Mouse (Mus musculus) brain, embryonic 14.5 days (tissue): ENCODE measurements around the gene Apbb1. TPM values are rescaled to one million over a fixed set of nuclear protein-coding genes. Genes with fewer than 3 reads are reported as not detected.

ENCODE experiments used
- DNase-seq: peaks from one replicate; pipeline ENCODE4 v3.0.0-alpha.2; 2011; ENCODE audit warnings: low read depth
- CTCF ChIP-seq: fragments of 200-500 bp; IDR thresholded peaks from 2 replicates; pipeline ENCODE4 v1.5.1; 2012; ENCODE audit warnings: inconsistent platforms, mild to moderate bottlenecking, moderate library complexity, borderline replicate concordance; ENCODE audit not compliant: insufficient read depth, insufficient read length; ENCODE audit errors: extremely low read depth
- POLR2A ChIP-seq: fragments of 200-500 bp; IDR thresholded peaks from 2 replicates; pipeline ENCODE4 v1.6.1; 2012; ENCODE audit warnings: mild to moderate bottlenecking, inconsistent platforms, borderline replicate concordance; ENCODE audit not compliant: poor library complexity, insufficient read depth, insufficient read length, severe bottlenecking; ENCODE audit errors: extremely low read depth
- polyA plus RNA-seq: library from polyadenylated mRNA; depleted of rRNA; stranded (reverse); fragments of >200 nt; gene quantifications from 2 replicates; pipeline ENCODE4 v1.2.3, GENCODE M21; 2012

Gene Apbb1
- polyA plus RNA-seq, 1 experiment, result 304 TPM

DNA sequence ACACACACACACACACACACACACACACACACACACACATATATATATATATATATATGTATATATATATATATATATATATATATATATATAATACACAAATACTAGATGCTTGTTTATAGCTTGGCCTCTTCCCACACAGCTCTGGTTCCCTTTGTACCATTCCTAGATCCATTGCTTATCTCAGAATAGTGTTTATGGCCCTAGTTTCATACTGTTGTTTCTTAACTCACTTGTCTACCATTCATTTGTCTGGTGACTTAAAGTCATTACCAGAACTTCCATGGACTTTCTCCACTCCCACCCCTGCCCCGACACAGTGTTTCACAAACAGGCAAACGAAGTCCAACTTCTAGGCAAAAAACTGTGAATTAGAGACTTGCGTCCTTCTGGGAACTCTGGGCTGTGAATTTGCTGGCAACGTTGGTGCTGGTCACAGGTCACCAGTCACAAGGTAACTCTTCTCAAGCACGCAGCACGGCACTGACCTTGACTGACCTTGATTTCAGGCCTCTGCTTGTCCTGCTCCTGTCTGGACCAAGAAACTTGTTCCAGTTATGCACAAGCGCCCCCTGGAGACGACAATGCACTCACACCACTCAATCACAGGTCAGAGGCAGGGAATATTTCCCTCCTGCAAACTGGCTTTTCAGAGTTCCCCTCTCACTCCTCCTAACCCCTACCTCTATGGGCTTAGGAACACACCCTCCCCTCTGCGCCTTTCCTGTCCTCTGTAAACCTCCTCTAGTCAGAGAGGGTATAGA is 21.6 kb upstream of the Apbb1 start:
- DNase-seq, result peak; percentile 74
- TF ChIP-seq POLR2A, result no peak
- peak; percentile 75 for TF ChIP-seq CTCF

GRCm38 (mm10) chr7:105590097-105590496 is 8.6 kb upstream of the Apbb1 start:
- DNase-seq, result no peak
- TF ChIP-seq CTCF (no peak), POLR2A (no peak)

DNA sequence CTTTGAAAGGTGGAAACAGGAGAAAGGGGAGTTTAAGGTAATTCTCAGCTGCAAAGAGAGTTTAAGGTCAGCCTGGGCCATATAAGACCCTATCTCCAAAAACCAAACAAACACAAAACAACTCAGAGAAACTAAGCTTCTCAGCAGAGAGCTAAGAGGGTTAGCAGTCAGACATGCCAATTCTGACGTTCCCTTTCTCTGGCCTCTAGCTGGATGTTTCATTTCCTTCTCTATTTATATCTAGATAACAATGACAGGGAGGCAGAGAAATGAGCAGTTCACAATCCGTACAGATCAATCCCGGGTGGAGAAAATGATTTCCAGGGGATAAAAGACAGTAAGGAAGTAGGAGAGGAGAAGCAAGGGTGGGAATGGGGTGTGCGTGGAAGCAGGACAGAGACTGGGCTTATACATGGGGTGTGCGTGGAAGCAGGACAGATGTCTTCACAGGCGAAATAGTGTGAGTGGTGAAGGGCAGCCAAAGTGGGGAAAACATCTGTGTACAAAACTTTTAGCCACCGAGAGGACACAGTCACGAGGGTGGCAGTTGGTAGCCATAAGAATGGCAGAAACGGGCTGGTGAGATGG is 7.0 kb upstream of the Apbb1 start:
- TF ChIP-seq POLR2A, result no peak
- no peak for TF ChIP-seq CTCF
- no peak for DNase-seq

- no peak for TF ChIP-seq CTCF
- TF ChIP-seq POLR2A, result no peak
- DNase-seq, result no peak
Observed at GRCm38 (mm10) chr7:105581959-105582358, 506 bp upstream of the Apbb1 start.

GRCm38 (mm10) chr7:105580627-105581089 is 795 bp downstream of the Apbb1 start:
- peak; percentile 80 for DNase-seq
- no peak for TF ChIP-seq POLR2A
- TF ChIP-seq CTCF, result no peak

DNA sequence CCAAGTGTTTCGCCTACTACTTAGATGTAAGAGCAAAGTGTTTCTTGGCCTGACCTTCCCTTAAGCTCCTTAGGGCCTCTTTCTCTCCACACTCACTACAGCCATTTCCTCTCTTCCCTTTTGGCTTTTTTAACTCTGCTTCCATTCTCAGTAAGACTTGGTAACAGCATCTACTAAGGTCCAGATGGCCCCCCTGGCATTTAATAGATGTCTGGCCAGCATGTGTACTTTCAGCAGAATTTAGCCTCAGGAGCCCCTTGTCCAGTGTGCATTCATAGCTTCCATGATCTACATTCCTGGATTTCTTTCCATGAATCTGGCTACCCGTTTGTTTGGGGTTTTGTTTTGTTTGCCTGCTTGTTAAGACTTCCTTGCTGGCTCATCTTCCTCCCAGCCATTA is 3.0 kb downstream of the Apbb1 start:
- no peak for TF ChIP-seq CTCF
- TF ChIP-seq POLR2A, result no peak
- no peak for DNase-seq

- TF ChIP-seq CTCF (no peak), POLR2A (no peak)
- no peak for DNase-seq
Observed at GRCm38 (mm10) chr7:105577377-105577871, 4.0 kb downstream of the Apbb1 start.

DNA sequence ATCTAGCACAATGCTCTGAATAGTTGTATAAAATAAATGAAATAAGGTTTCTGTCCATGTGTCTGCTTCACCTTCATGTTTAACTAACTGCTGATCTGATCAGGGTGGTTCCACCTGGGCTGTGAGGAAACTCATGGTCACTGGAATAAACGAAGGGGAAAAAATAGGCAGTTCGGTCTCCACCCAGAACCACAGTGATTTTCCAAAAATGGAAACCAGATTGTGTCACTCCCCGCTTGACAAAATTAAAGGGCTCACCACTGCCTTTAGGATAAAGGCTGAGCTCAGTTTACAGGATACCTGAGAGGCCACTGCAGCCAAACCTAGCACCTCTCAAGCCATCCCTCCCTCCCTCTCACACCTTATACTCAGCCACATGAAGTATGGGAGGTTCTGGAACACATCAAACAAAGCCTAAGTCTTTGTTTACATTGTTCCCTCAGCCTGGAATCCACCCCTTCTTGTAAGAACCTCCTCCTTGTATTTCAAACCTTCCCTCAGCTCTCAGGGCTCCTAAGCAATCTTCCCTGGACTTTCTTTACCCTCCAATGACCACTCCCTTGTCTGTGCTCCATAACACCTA is 5.2 kb downstream of the Apbb1 start:
- TF ChIP-seq CTCF (no peak), POLR2A (no peak)
- DNase-seq, result no peak

- TF ChIP-seq POLR2A (no peak), CTCF (no peak)
- no peak for DNase-seq
Observed at GRCm38 (mm10) chr7:105574537-105574936, 6.9 kb downstream of the Apbb1 start.

DNA sequence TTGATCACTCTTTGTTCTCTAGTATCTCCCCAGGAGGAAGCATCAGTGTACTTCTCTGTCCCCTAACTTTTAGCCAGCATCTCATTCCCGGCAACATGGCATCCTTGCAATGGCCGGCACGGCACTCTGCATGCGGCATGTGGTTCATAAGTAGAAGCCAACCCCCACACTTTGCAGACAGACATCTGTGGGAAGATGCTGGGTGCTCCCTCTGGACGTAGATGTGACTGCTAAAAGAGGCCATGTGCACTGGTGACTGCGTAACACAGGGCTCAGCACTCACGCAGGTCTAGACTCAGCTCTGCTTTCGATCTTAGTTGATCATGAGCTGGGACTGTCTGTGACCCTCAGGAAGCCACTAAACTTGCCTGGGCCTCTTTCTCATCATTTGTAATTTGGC is 8.5 kb downstream of the Apbb1 start:
- DNase-seq, result no peak
- no peak for TF ChIP-seq POLR2A

- TF ChIP-seq POLR2A (no peak), CTCF (no peak)
- no peak for DNase-seq
Observed at GRCm38 (mm10) chr7:105570756-105571155, 10.7 kb downstream of the Apbb1 start.
